Mouse (Mus musculus): ENCODE data around the gene Ckap5. TPM values are rescaled to one million over a fixed set of nuclear protein-coding genes. Genes with fewer than 3 reads are reported as not detected.

Gene Ckap5
- total RNA-seq, 2 experiments from 2014 or later, result 27.0 TPM

GRCm38 (mm10) chr2:91627486-91627885 is 100.9 kb downstream of the Ckap5 start:
- no peak for DNase-seq

GRCm38 (mm10) chr2:91628171-91628570 is 101.6 kb downstream of the Ckap5 start:
- DNase-seq, result no peak

DNA sequence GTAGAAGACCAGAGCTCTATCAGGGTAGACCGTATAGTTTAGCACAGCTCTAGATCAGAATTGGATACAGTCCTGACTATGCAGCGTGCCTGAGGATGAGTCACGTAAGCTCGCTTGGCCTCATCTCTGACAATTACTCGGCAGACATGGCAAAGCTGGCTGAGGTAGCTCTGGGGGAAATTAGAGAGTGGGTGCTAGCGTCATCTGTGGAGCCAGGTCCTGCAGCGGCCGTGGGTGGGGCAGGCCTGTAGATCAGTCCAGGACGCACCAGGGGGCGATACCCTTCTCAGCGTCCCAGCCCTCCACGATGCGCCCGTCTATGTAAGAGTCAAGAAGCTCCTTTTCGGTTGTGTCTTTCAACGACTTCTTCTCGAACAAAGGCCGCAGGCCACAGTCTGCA is 103.1 kb downstream of the Ckap5 start:
- no peak for DNase-seq

GRCm38 (mm10) chr2:91630384-91630783 is 103.8 kb downstream of the Ckap5 start:
- DNase-seq, result no peak

- DNase-seq, result no peak
Measured at GRCm38 (mm10) chr2:91631826-91632225, 105.3 kb downstream of the Ckap5 start.

GRCm38 (mm10) chr2:91632316-91632715 is 105.8 kb downstream of the Ckap5 start:
- DNase-seq, result no peak

GRCm38 (mm10) chr2:91633334-91633977 is 106.9 kb downstream of the Ckap5 start:
- no peak for DNase-seq

- DNase-seq, result no peak
Measured at GRCm38 (mm10) chr2:91634841-91635240, 108.3 kb downstream of the Ckap5 start.

GRCm38 (mm10) chr2:91635486-91635885 is 108.9 kb downstream of the Ckap5 start:
- no peak for DNase-seq

DNA sequence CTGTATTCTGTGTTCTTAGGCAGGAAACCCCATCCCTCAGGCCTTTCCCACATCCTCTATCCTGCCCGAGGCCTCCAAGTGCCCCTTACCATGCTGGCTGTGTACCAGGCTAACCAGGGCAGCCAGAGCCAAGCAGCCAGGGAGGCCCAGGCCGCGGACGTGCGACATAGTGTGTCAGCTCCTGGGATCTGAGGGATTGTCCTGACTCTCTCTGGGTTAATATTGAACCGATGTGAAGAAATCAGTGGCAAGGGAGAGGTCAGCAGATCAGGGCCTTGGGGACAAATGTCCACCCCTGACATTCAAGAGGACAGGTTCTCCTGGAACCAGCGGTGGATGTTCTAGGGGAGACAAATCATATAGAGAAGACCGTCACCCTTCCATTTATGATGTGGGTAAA is 109.7 kb downstream of the Ckap5 start, which contains the start of gene F2:
Gene F2 (minus strand): TSS at position 186 of the 400 bp plus-strand sequence.
- DNase-seq, result no peak

DNA sequence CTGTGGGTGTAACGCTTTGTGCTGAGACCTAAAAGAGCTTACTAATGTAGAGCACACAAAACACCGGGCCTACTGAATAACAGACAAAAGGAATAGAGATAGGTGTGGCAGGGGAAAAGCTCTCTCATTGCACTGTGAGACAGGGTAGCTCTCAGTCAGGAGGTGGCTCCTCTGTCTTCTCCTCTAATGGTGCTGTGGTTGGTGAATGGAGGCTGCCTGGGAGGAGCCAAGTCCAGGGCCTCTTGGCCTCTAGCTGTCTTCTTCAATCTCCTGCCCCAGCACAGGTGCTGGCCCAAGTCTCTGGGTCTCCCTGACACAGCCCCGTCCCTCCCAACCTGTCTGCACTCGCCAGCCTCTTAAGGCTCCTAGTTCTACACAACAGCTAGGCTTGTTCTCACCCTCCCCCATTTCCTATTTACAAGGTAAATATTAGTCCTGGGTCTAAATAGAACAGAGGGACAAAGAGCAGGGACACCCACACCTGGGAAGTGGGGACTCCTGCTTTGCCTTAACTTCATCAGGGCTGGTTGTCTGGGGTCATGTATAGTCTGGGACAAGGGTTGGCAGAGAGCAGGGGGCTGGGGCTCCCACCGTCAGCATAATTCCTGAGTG is 110.3 kb downstream of the Ckap5 start:
- DNase-seq, result no peak

DNA sequence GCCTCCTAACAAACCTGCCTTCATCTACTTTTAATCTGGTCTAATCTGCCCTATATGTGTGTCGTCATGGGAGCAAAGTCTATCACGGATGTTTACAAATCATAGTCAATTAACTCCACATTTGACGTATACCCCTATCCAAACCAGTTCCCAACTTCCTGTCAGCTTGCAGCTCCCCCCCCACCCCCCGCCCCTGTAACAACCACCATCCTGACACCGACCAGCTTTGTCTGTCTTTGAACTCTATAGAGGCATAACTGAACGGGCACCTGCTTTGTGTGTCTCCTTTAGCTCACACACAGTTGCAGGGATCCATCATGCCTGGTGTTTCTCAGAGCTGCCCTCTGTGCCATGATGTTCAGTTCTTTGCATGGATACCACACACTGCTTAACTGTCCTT is 112.4 kb downstream of the Ckap5 start:
- DNase-seq, result no peak

GRCm38 (mm10) chr2:91642825-91643415 is 116.4 kb downstream of the Ckap5 start:
- no peak for DNase-seq

GRCm38 (mm10) chr2:91644021-91644420 is 117.5 kb downstream of the Ckap5 start:
- DNase-seq, result no peak

DNA sequence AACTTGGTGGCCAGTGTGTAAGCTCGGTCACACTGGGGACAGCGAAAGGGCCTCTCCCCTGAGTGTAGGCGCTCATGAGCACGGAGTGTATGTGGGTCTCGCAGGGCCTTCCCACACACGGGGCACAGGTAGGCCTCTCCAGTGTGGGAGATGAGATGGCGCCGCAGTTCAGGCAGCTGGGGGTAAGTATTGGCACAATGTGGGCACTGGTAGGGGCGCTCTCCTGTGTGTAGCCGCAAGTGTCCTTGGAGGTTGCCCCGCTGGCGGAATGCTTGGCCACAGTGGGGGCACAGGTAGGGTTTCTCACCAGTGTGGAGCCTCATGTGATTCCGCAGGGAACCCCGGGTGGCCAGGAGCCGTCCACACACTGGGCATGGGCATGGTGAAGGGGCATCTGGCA is 118.8 kb downstream of the Ckap5 start:
- DNase-seq, result no peak

- DNase-seq, result no peak
Measured at GRCm38 (mm10) chr2:91645811-91646210, 119.2 kb downstream of the Ckap5 start.

- DNase-seq, result no peak
Measured at GRCm38 (mm10) chr2:91646733-91647132, 120.2 kb downstream of the Ckap5 start.

GRCm38 (mm10) chr2:91649152-91649551 is 122.6 kb downstream of the Ckap5 start:
- DNase-seq, result no peak

- peak; percentile 94 for DNase-seq
Measured at GRCm38 (mm10) chr2:91649553-91650359, 123.2 kb downstream of the Ckap5 start, which contains the start of the genes Zfp408 and Arhgap1. Gene Zfp408, minus strand, starts transcription at chr2:91649791. Gene Arhgap1, plus strand, starts transcription at chr2:91649860.

DNA sequence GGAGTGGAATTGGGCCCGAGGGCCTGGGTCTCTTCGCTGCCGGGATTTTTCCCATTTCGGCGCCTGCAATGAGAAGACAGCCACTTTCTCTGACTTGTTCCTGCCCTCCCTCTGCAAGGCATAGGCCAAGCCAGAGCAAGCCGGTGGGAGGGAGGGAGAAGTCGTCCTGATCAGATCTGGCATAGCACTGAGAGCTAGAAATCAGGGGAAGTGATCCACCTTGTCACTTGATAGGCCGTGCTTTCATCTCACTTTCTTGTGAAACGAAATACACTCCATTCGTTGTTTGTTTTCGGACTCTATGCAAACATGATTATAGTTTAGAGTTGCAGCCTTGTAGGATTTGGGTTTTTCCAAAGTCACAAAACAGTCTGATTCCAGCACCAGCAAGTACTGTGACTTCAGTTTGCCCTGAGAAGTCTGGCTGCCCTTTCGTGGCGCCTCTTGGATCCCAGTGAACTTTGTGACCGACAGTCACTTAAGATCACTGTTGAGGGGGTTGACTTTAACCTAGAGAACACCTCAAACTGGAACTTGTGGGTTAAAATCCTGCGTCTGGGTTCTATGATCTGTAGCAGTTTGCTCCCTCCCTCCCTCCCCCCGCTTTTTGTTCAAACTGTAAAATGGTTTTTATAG is 123.9 kb downstream of the Ckap5 start:
- DNase-seq, result no peak

DNA sequence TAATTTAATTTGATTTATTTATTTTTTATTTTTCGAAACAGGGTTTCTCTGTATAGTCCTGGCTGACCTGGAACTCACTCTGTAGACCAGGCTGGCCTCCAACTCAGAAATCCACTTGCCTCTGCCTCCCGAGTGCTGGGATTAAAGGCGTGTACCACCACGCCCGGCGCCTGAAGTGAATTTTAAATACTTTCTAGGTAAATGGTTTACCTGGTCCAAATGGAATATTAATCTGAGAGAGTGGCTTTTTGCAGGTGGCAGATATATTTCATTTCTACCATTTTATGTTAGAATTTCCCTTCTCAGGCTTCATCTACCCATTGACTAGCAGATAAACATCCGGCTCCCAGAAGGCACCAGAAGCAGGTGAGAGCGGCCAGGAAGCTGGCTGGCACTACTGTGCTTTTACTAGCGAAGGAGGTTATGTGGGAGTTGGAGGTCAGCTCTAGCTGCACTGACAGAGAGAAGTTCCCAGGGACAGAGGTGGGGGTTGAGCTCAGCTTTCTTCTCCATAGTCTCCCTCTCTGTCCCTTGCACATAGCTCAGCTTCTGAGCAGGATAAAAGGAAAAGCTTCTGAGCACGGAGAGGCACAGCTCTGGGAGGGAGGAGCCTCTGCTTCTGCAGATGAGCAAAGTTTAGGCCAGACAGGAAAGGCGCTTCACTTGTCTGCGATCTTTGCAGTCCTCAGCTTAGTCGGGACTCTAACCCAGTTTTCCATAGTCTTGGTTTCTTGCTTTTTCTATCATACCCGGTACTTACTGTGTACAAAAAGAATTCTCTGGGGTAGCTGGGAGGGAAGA is 125.1 kb downstream of the Ckap5 start:
- no peak for DNase-seq
